Mouse (Mus musculus) erythroblast, embryonic 14.5 days (primary cell): ENCODE results near the gene Ntm.

Source experiments
- GATA1 ChIP-seq: IDR thresholded peaks from 2 replicates; pipeline ENCODE4 v1.6.1; 2012; ENCODE audit warnings: low read length, inconsistent platforms, mixed read lengths
- TAL1 ChIP-seq: IDR thresholded peaks from 3 replicates; pipeline ENCODE4 v1.6.1; 2012; ENCODE audit warnings: low read length, inconsistent platforms, mixed read lengths

DNA sequence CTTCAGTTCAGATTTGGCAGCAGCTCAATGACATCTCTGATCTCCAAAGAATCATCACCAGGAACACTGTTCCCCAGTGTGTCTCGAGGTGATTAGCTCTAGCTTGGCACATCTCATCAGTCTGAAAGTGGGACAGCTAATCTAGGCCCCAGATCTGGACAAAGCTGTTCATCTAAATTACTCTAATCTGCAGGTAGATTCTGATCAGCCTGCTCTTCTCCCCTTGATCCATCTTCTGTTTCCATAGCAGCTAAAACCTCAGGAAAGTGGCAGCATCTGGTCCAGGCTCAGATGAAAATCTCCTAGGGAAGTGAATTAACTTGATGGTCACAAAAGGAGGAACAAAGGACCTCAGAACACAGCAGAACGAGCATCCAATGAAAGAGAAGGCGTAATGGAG is 856.2 kb downstream of the Ntm start:
- TF ChIP-seq TAL1, result no peak
- TF ChIP-seq GATA1, result no peak
